Mouse (Mus musculus): ENCODE data around the gene Emcn. TPM values are rescaled to one million over a fixed set of nuclear protein-coding genes. Genes with fewer than 3 reads are reported as not detected.

The Emcn gene
- polyA plus RNA-seq, 1 experiment, result not detected

DNA sequence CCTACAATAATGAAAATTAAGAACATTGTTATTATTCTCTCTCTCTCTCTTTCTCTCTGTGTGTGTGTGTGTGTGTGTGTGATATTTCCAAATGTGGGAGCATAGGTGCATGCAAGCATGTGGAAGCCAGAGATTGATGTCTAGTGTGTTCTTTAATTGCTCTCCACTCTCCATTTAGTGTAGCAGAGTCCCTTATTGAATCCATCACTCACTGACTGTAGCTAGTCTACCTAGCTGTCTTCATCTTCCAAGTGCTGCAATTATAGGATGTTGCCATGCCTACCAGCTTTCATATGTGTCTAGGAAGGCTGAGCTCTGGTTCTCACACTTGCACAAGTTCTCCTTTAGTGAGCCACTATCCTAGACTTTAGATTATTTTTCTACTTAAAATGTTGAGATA lies 30.9 kb upstream of the Emcn start:
- H3K4me1 ChIP-seq (ENCODE audit: control insufficient read depth, insufficient read depth, low read length), result no peaks in the 10 kb centered on the region
- TF ChIP-seq EP300 (IDR thresholded peaks at IDR 0.05; ENCODE audit: insufficient read depth, low read depth, low read length), result no peak
- TF ChIP-seq POLR2A (IDR thresholded peaks at IDR 0.05; ENCODE audit: insufficient read depth, low read length), result no peak
- no peak for TF ChIP-seq CTCF (IDR thresholded peaks at IDR 0.05; ENCODE audit: low read depth, low read length)

GRCm38 (mm10) chr3:137312540-137312939 lies 28.3 kb upstream of the Emcn start:
- no peaks in the 10 kb centered on the region for H3K36me3 ChIP-seq (ENCODE audit: control insufficient read depth, insufficient read depth, low read length, poor library complexity, severe bottlenecking)
- TF ChIP-seq POLR2A (IDR thresholded peaks at IDR 0.05; ENCODE audit: insufficient read depth, low read length), result no peak
- no peak for TF ChIP-seq CTCF (IDR thresholded peaks at IDR 0.05; ENCODE audit: low read depth, low read length)
- TF ChIP-seq EP300 (IDR thresholded peaks at IDR 0.05; ENCODE audit: insufficient read depth, low read depth, low read length), result no peak
- H3K27me3 ChIP-seq (ENCODE audit: control insufficient read depth, insufficient read depth, low read length, poor library complexity, severe bottlenecking), result no peaks in the 10 kb centered on the region
- no peaks in the 10 kb centered on the region for H3K4me1 ChIP-seq (ENCODE audit: control insufficient read depth, insufficient read depth, low read length)
- H3K9ac ChIP-seq (ENCODE audit: low read depth, poor library complexity, severe bottlenecking), result no peak overlapping the region
- no peaks in the 10 kb centered on the region for H3K9me3 ChIP-seq (replicated peaks; ENCODE audit: control insufficient read depth, insufficient read depth, low read length, poor library complexity, severe bottlenecking)
- H3K4me3 ChIP-seq (ENCODE audit: low read depth, low read length), result no peak overlapping the region
- H3K27ac ChIP-seq (ENCODE audit: insufficient read depth, low read length), result no peak overlapping the region

More for the DNA sequence above, 30.9 kb upstream of the Emcn start:
- no peak overlapping the region for H3K27ac ChIP-seq (ENCODE audit: insufficient read depth, low read length)
- no peak overlapping the region for H3K9ac ChIP-seq (ENCODE audit: low read depth, poor library complexity, severe bottlenecking)
- no peaks in the 10 kb centered on the region for H3K36me3 ChIP-seq (ENCODE audit: control insufficient read depth, insufficient read depth, low read length, poor library complexity, severe bottlenecking)
- H3K4me3 ChIP-seq (ENCODE audit: low read depth, low read length), result no peak overlapping the region
- H3K9me3 ChIP-seq (replicated peaks; ENCODE audit: control insufficient read depth, insufficient read depth, low read length, poor library complexity, severe bottlenecking), result no peaks in the 10 kb centered on the region; the same call in 1 of the 2 replicates
- no peaks in the 10 kb centered on the region for H3K27me3 ChIP-seq (ENCODE audit: control insufficient read depth, insufficient read depth, low read length, poor library complexity, severe bottlenecking)

DNA sequence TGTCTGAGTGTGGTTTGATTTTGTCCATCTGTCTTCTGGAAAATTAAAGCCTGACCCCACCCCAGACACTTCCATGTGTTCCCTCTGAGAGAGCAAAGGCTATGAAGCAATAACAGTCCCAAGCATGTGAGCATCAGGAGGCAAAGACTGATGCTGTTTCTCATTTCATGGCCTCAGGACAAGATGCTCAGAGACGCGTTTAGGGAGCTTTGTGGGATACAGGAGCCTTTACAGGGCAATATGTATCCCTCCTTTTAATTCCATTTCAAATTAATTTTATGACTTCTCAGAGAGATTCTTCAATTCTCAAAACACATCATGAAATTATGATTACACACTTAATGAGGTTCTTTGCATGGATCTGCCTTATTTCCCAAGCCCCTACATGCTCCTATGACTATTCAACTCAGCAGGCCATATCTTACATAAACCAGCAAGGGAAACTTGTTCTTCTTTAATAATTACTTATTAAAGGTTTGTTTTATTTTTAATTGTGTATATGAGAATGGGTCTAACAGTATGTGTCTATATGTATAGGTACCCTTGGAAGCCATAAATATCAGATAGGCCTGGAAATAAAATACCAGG lies 27.0 kb upstream of the Emcn start:
- H3K9me3 ChIP-seq (replicated peaks; ENCODE audit: control insufficient read depth, insufficient read depth, low read length, poor library complexity, severe bottlenecking), result no peaks in the 10 kb centered on the region
- no peaks in the 10 kb centered on the region for H3K36me3 ChIP-seq (ENCODE audit: control insufficient read depth, insufficient read depth, low read length, poor library complexity, severe bottlenecking)
- H3K27me3 ChIP-seq (ENCODE audit: control insufficient read depth, insufficient read depth, low read length, poor library complexity, severe bottlenecking), result no peaks in the 10 kb centered on the region
- no peaks in the 10 kb centered on the region for H3K4me1 ChIP-seq (ENCODE audit: control insufficient read depth, insufficient read depth, low read length)
- H3K27ac ChIP-seq (ENCODE audit: insufficient read depth, low read length), result no peak overlapping the region
- no peak overlapping the region for H3K9ac ChIP-seq (ENCODE audit: low read depth, poor library complexity, severe bottlenecking)
- H3K4me3 ChIP-seq (ENCODE audit: low read depth, low read length), result no peak overlapping the region
- TF ChIP-seq POLR2A (IDR thresholded peaks at IDR 0.05; ENCODE audit: insufficient read depth, low read length), result no peak
- TF ChIP-seq CTCF (IDR thresholded peaks at IDR 0.05; ENCODE audit: low read depth, low read length), result no peak
- no peak for TF ChIP-seq EP300 (IDR thresholded peaks at IDR 0.05; ENCODE audit: insufficient read depth, low read depth, low read length)

- Histone ChIP-seq H3K4me3 (ENCODE audit: low read depth, low read length) (no peak overlapping the region), H3K4me1 (ENCODE audit: control insufficient read depth, insufficient read depth, low read length) (no peaks in the 10 kb centered on the region), H3K27ac (ENCODE audit: insufficient read depth, low read length) (no peak overlapping the region), H3K9ac (ENCODE audit: low read depth, poor library complexity, severe bottlenecking) (no peak overlapping the region), H3K9me3 (replicated peaks; ENCODE audit: control insufficient read depth, insufficient read depth, low read length, poor library complexity, severe bottlenecking) (no peaks in the 10 kb centered on the region), H3K27me3 (ENCODE audit: control insufficient read depth, insufficient read depth, low read length, poor library complexity, severe bottlenecking) (no peaks in the 10 kb centered on the region), H3K36me3 (ENCODE audit: control insufficient read depth, insufficient read depth, low read length, poor library complexity, severe bottlenecking) (no peaks in the 10 kb centered on the region)
- TF ChIP-seq POLR2A (IDR thresholded peaks at IDR 0.05; ENCODE audit: insufficient read depth, low read length), result no peak
- no peak for TF ChIP-seq EP300 (IDR thresholded peaks at IDR 0.05; ENCODE audit: insufficient read depth, low read depth, low read length)
- no peak for TF ChIP-seq CTCF (IDR thresholded peaks at IDR 0.05; ENCODE audit: low read depth, low read length)
Measured at GRCm38 (mm10) chr3:137318371-137318770, 22.5 kb upstream of the Emcn start.

DNA sequence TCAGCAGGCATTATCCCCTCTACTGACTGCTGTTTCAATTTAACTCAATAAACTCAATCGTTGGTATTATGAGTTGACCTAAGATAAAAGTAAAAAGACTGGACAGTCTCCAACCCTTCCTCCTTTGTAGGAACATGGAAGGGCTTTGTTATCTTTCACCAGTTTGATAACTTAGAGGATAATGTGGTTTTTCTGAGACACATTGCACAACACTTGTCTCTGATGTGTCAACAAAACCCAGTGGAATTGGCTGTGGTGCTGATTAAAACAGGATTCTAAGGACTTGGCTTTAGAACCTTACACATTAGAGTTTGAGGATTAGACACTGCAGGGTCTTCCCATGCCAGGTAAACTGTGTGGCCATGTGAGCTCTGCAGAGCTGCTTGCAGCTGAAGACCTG lies 20.9 kb upstream of the Emcn start:
- no peaks in the 10 kb centered on the region for H3K4me1 ChIP-seq (ENCODE audit: control insufficient read depth, insufficient read depth, low read length)
- H3K4me3 ChIP-seq (ENCODE audit: low read depth, low read length), result no peak overlapping the region
- H3K9ac ChIP-seq (ENCODE audit: low read depth, poor library complexity, severe bottlenecking), result no peak overlapping the region
- H3K9me3 ChIP-seq (replicated peaks; ENCODE audit: control insufficient read depth, insufficient read depth, low read length, poor library complexity, severe bottlenecking), result no peaks in the 10 kb centered on the region
- no peak overlapping the region for H3K27ac ChIP-seq (ENCODE audit: insufficient read depth, low read length)
- no peaks in the 10 kb centered on the region for H3K27me3 ChIP-seq (ENCODE audit: control insufficient read depth, insufficient read depth, low read length, poor library complexity, severe bottlenecking)
- TF ChIP-seq CTCF (IDR thresholded peaks at IDR 0.05; ENCODE audit: low read depth, low read length), result no peak
- TF ChIP-seq EP300 (IDR thresholded peaks at IDR 0.05; ENCODE audit: insufficient read depth, low read depth, low read length), result no peak
- no peaks in the 10 kb centered on the region for H3K36me3 ChIP-seq (ENCODE audit: control insufficient read depth, insufficient read depth, low read length, poor library complexity, severe bottlenecking)

- Histone ChIP-seq H3K4me3 (ENCODE audit: low read depth, low read length) (no peak overlapping the region), H3K27ac (ENCODE audit: insufficient read depth, low read length) (no peak overlapping the region), H3K9me3 (replicated peaks; ENCODE audit: control insufficient read depth, insufficient read depth, low read length, poor library complexity, severe bottlenecking) (no peaks in the 10 kb centered on the region), H3K36me3 (ENCODE audit: control insufficient read depth, insufficient read depth, low read length, poor library complexity, severe bottlenecking) (no peaks in the 10 kb centered on the region), H3K9ac (ENCODE audit: low read depth, poor library complexity, severe bottlenecking) (no peak overlapping the region), H3K4me1 (ENCODE audit: control insufficient read depth, insufficient read depth, low read length) (no peaks in the 10 kb centered on the region), H3K27me3 (ENCODE audit: control insufficient read depth, insufficient read depth, low read length, poor library complexity, severe bottlenecking) (no peaks in the 10 kb centered on the region)
- no peak for TF ChIP-seq POLR2A (IDR thresholded peaks at IDR 0.05; ENCODE audit: insufficient read depth, low read length)
- TF ChIP-seq CTCF (IDR thresholded peaks at IDR 0.05; ENCODE audit: low read depth, low read length), result no peak
- no peak for TF ChIP-seq EP300 (IDR thresholded peaks at IDR 0.05; ENCODE audit: insufficient read depth, low read depth, low read length)
Measured at GRCm38 (mm10) chr3:137322304-137322703, 18.6 kb upstream of the Emcn start.

Measured in ES-Bruce4 (cell line).